Mouse (Mus musculus) ES-E14 (cell line): ENCODE data around the gene Cplx3.

ENCODE experiments used
- CHD2 ChIP-seq: IDR thresholded peaks from 2 replicates; pipeline ENCODE4 v1.6.1; 2014; ENCODE audit warnings: mild to moderate bottlenecking, low read depth, low read length, inconsistent platforms
- HCFC1 ChIP-seq: IDR thresholded peaks from 2 replicates; pipeline ENCODE4 v1.6.1; 2012; ENCODE audit warnings: low read length, inconsistent platforms, borderline replicate concordance; ENCODE audit not compliant: insufficient read depth
- ZC3H11A ChIP-seq: IDR thresholded peaks from 2 replicates; pipeline ENCODE4 v1.6.1; 2012; ENCODE audit warnings: low read depth, mild to moderate bottlenecking, inconsistent platforms, low read length, borderline replicate concordance

- no peak for TF ChIP-seq ZC3H11A
- no peak for TF ChIP-seq HCFC1
- no peak for TF ChIP-seq CHD2
Observed at GRCm38 (mm10) chr9:57601353-57601706, 4.8 kb downstream of the Cplx3 start.
